Mouse (Mus musculus) right cerebral cortex, postnatal 10 days (tissue): ENCODE results near the gene Scgb1b2.

Experiments
- DNase-seq, 2 experiments: peaks; one replicate each; pipeline ENCODE4 v3.0.0; 2021; ENCODE audit warnings: low spot score in 2 of 2

Scgb1b2 gene

GRCm38 (mm10) chr7:31291721-31292120 lies at the start of gene Scgb1b2:
Gene Scgb1b2 (minus strand): TSS chr7:31291821.
- DNase-seq: no peak

GRCm38 (mm10) chr7:31290208-31290607 lies 1.4 kb downstream of the Scgb1b2 start, which contains the start of gene Scgb2b2:
Gene Scgb2b2 (plus strand): TSS chr7:31290508.
- DNase-seq: no peak
